Mouse (Mus musculus) bone marrow macrophage, adult 2 months (primary cell): Measurements from ENCODE around the gene Kmt5c.

Experiments used
- CTCF ChIP-seq: IDR thresholded peaks from 2 replicates; pipeline ENCODE4 v1.5.1; 2012; ENCODE audit warnings: low read depth, mild to moderate bottlenecking, low read length, moderate library complexity
- POLR2A ChIP-seq: IDR thresholded peaks from 2 replicates; pipeline ENCODE4 v1.6.1; 2012; ENCODE audit warnings: mild to moderate bottlenecking, low read depth, low read length, borderline replicate concordance

DNA sequence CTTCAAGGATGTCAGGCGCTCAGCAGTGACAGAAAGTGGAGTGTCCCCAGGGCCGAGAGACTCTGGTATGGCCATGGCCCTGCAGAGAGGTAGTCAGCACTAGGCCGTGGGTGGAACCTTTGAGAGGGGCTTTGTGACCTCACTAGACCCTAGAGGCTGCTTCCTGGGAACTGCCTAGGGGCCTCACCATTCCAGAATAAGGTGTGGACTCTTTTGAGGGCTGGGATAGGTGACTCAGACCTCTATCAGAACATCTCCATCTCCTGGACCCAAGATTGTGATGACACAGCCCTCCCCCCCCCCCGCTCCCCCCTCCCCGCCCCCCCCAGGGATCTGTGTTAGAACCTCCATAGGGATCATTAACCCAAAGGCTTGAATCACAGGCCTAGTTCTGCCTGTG, 31.3 kb downstream of the Kmt5c start, which contains the start of gene Fam71e2:
- no peak for TF ChIP-seq CTCF
- TF ChIP-seq POLR2A = no peak
